Mouse (Mus musculus) testis, postnatal 14 days (tissue): ENCODE measurements around the gene Dnmt3b.
A peak's percentile ranks its signal among the peaks of the same experiment; 100 is the strongest.

ENCODE experiments used
- DNase-seq: peaks from one replicate; pipeline ENCODE4 v3.0.0; 2021; ENCODE audit warnings: low spot score

Gene Dnmt3b

GRCm38 (mm10) chr2:153649298-153650013, at the start of gene Dnmt3b:
TSS of gene Dnmt3b (plus strand) at chr2:153649450.
- peak; percentile 63 for DNase-seq

DNA sequence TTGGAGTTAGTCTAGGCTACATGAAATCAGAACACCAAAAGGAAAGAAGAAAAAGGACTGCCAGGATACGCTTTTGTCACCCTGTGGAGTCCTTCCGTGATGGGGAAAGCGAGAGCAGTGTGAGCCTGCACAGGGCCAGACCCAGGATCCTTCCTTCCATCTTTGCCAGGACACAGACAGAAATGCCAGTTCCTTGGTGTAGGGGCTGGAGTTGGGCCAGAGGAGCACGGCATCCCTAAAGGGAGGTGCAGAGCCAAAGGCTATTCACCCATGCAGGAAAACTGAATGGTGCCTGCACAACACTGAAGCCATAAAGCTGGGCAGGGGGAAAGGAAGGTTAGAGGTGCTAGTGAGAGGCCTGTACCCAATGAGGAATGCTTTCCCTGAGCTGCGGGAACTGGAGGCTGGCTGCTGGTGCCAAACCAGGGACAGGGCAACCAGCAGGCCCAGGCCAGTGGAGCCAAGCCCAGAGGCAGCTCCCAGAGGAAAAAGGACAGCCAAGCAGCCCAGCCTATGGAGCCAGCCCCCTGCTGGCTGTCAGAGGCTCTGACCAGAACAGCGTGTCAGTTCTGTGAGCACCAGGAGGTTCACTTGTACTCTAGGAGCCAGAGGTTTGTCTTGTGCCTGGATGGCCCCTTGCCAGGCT, 49.1 kb upstream of the Dnmt3b start:
- DNase-seq = peak; percentile 81

DNA sequence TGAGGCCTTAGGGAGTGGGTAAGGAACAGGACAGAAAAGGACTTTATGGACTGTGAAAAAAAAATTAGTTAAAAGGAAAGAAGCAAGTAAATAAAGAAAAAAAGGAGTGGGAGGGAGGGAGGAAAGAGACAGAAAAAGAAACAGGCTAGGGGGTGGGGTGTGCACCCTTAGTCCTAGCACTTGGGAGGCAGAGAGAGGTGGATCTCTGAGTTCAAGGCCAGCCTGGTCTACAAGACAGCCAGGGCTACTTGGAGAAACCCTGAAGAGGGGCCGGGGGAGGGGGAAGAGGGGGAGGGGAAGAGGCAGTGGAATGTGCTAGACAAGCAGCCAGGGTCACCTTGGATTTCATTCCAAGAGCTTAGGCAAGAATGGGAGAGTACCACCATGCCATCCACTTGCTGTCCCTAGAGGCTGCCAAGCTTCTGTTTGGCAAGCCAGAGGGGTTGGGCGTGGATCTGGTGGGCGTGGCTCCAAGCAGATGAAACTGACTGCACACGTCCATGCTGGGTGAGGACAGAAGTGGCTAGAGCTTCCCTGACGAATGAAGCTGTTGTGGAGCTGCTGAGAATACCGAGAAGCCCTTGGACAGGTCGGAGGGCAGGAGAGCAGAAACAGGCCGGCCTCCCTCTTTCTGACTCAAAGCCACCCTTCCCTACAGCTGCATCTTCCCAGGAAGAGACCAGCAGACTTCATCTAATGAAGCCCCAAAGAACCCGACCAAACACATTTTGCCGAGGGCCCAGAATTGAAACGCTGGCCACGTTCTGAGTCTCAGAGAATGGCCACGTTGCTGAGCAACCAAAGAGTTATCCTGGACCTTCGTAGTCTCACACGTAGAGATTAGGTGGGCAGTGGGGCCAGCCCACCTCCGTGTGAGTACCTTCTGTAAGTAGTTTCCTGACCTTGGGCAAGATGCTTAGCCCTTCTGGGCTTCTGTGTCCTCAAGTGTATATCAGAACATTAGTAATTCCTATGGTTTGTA, 48.3 kb upstream of the Dnmt3b start:
- peak; percentile 58 for DNase-seq

- DNase-seq = no peak
These were observed 45.5 kb upstream of the Dnmt3b start for GRCm38 (mm10) chr2:153603724-153604123.

- DNase-seq = no peak
These were observed 42.8 kb upstream of the Dnmt3b start for GRCm38 (mm10) chr2:153606421-153606820.

GRCm38 (mm10) chr2:153607870-153608515, 41.3 kb upstream of the Dnmt3b start:
- DNase-seq = peak; percentile 41

GRCm38 (mm10) chr2:153609058-153609457, 40.2 kb upstream of the Dnmt3b start:
- DNase-seq = no peak

- DNase-seq = peak; percentile 82
These were observed 39.7 kb upstream of the Dnmt3b start for GRCm38 (mm10) chr2:153609548-153609947.

- DNase-seq = peak; percentile 28
These were observed 38.6 kb upstream of the Dnmt3b start for GRCm38 (mm10) chr2:153610426-153611240.

DNA sequence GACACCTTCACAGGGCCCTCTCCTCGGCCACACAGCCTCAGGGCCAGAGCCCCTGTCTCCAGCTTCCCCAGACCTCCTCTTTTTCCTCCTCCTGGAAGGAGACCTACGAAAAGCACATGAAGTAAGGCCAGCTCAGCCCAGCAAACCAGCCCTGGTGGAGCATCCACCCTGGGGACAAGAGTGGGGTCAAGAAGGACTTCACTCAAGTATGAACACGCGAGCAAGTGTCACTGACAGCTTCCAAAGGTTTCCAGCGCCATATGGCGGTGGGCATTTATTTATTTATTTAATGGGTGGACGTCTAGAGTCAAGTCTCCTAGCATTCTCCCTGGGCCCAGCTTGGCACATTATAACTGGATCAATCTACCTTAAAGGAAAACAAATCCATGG, 38.0 kb upstream of the Dnmt3b start:
- no peak for DNase-seq

DNA sequence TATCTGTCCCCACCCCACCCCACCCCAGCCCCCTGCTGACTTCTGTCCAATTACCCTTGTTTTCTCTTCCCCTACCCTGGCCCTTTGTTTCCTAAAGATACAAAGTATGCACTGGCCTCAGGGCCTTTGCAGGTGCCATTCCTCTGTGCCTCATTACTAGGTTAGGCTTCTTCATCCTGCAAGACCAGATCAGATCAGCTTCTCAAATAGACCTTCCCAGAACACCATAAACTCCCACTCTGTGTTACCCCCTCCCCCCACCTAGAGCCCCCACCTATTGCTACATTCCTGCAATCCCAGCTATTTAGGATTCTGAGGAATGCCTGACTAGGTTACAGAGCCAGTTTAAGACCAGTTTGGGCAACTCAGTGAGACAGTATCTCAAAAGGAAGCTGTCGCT, 37.5 kb upstream of the Dnmt3b start:
- DNase-seq = no peak

- no peak for DNase-seq
These were observed 36.5 kb upstream of the Dnmt3b start for GRCm38 (mm10) chr2:153612594-153613281.

- no peak for DNase-seq
These were observed 32.4 kb upstream of the Dnmt3b start for GRCm38 (mm10) chr2:153616893-153617292.

DNA sequence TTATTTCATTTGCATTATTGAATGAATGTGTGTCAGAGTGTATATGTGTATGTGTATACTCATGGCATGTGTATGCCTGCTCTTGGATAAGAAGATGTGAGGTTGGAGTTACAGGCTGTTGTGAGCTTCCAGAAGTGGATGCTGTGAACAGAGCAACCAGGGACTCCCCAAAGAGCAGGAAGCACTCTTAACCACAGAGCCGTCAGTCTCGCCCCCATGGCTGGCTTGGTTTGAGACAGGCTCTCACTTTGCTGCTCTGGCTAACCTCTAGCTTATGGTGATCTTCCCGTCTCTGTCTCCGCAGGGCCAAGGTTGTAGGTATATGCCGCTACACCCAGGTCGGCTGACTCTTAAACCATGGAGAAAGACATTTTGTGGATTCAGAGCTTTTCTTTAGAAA, 30.8 kb upstream of the Dnmt3b start:
- no peak for DNase-seq

GRCm38 (mm10) chr2:153618889-153619288, 30.4 kb upstream of the Dnmt3b start:
- no peak for DNase-seq

DNA sequence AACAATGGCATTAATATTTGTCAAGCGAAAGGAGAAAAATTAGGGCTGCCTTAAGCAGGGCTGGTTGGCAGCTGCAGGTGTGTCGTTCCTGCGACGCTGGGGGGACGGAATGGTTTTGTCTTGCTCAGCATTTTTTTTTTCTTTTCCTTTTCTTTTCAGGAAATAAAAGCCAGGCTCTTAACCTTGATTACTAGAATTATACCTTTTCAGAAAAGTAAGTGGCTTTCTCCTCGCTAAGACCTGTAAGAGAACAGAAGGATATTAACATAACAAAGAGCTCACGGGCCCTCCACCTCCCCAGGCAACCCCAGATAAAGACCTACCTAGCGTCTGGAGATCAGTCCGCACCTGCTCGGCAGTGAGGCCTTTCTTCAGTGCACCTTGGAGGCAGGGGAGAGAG, 26.8 kb upstream of the Dnmt3b start:
- DNase-seq = no peak

GRCm38 (mm10) chr2:153630950-153631349, 18.3 kb upstream of the Dnmt3b start:
- no peak for DNase-seq

DNA sequence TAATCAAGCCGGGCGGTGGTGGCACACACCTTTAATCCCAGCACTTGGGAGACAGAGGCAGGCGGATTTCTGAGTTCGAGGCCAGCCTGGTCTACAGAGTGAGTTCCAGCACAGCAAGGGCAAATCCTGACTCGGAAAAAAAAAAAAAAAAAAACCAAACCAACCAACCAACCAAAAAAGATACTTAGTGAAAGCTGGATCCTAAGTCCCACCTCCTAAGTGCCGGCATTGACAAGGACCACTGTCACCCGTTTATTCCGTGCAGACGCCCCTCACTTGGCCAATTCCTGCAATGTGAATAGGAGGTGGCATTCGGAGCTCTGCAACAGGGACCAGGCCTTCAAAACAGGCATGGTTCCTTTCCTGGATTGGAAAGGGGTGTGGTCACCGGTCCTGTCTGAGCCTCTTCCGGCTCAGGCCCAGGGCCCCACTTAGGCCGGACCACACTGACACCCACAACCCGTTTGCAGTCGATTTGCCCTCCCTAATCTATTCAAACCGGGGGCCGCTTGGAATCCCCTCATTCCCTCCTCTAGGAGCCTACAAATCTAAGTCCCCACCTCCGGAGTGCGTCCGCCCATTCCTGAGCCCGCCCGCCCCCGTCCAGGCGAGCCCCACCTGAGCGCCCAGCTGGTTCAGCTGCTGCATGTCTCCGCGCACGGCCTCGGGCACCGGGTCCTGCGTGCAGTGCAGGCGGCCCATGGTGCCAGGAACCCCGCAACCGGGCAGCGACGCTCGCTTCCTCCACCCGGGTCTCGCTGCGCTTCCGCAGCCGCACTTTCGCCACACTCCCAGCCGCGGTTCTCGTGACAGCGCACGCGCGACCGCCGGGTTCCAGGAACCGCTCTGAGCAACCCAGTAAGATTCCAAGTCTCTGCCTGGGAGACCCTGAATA, 17.0 kb upstream of the Dnmt3b start, which contains the start of gene Commd7:
Commd7 (minus strand) TSS at position 806 of the 895 bp plus-strand sequence.
- peak; percentile 84 for DNase-seq

GRCm38 (mm10) chr2:153632871-153633226, 16.4 kb upstream of the Dnmt3b start:
- DNase-seq = no peak
